ENCODE assay signal across 9 mouse cellular contexts in genomic region chrX:48624054-48624420, GRCm38 (mm10). TPM values are rescaled to one million over a fixed set of nuclear protein-coding genes. Genes with fewer than 3 reads are reported as not detected.
DNase-seq lines count a peak whose midpoint lies in the region; ATAC-seq and TF ChIP-seq lines count a peak whose summit lies in the region.
"Had no signal": no experiment of that assay in that cellular context is flagged by ENCODE, and none has a peak within 500 bp of the region (broad histone marks: within the 10 kb centered on the region; RNA-seq: fewer than 3 reads in every experiment).

No protein-coding gene starts in this region.

- 42% methylated on average over 9 of the region's 9 CpGs for WGBS in lung, adult 2 months
- 19% methylated on average over 9 of the region's 9 CpGs for WGBS in embryonic facial prominence, embryonic 15.5 days
- 28% methylated on average over 9 of the region's 9 CpGs for WGBS in intestine, postnatal 0 days
- WGBS in neural tube, embryonic 14.5 days, result 14% methylated on average over 9 of the region's 9 CpGs

- peak overlapping the region; percentile 52 for H3K4me2 ChIP-seq in embryonic facial prominence, embryonic 15.5 days (replicated peaks)
- peak overlapping the region; percentile 64 for H3K4me2 ChIP-seq in intestine, postnatal 0 days (replicated peaks; ENCODE audit: low read depth)
- peak overlapping the region; percentile 49 for H3K4me2 ChIP-seq in neural tube, embryonic 14.5 days (ENCODE audit: low read depth, low read length)

- H3K36me3 ChIP-seq in embryonic facial prominence, embryonic 15.5 days, result no peaks in the 10 kb centered on the region
- no peaks in the 10 kb centered on the region for H3K36me3 ChIP-seq in intestine, postnatal 0 days (ENCODE audit: control insufficient read depth, insufficient read depth)
- no peaks in the 10 kb centered on the region for H3K36me3 ChIP-seq in neural tube, embryonic 14.5 days (ENCODE audit: control insufficient read depth, insufficient read depth, low read length)

- peak overlapping the region; percentile 84 for H3K27ac ChIP-seq in embryonic facial prominence, embryonic 15.5 days (replicated peaks)
- no peak overlapping the region for H3K27ac ChIP-seq in intestine, postnatal 0 days (ENCODE audit: low read depth, low read length)
- H3K27ac ChIP-seq in neural tube, embryonic 14.5 days (ENCODE audit: low read depth, low read length), result peak overlapping the region; percentile 39; the same call in 1 of the 2 replicates

- no peak for TF ChIP-seq CTCF in lung, adult 2 months (IDR thresholded peaks at IDR 0.05; ENCODE audit: insufficient read depth, low read length)
- TF ChIP-seq CTCF in intestine, postnatal 0 days (IDR thresholded peaks at IDR 0.05; ENCODE audit: low read depth), result no peak

- peak overlapping the region; percentile 23; the same call in 1 of the 2 replicates for H3K9ac ChIP-seq in embryonic facial prominence, embryonic 15.5 days
- H3K9ac ChIP-seq in intestine, postnatal 0 days (ENCODE audit: low read depth, low read length), result peak overlapping the region; percentile 59
- H3K9ac ChIP-seq in neural tube, embryonic 14.5 days (replicated peaks; ENCODE audit: low read depth, low read length), result peak overlapping the region; percentile 50

- TF ChIP-seq POLR2A in lung, adult 2 months (IDR thresholded peaks at IDR 0.05; ENCODE audit: borderline replicate concordance, extremely low read depth, low read depth, low read length), result no peak

- H3K9me3 ChIP-seq in embryonic facial prominence, embryonic 15.5 days (replicated peaks), result no peaks in the 10 kb centered on the region
- H3K9me3 ChIP-seq in intestine, postnatal 0 days (ENCODE audit: control insufficient read depth), result no peaks in the 10 kb centered on the region
- H3K9me3 ChIP-seq in neural tube, embryonic 14.5 days (ENCODE audit: control insufficient read depth, low read length), result no peaks in the 10 kb centered on the region

- peak; percentile 2 for DNase-seq in lung, adult 2 months
- DNase-seq in lung, postnatal 14 days, result no peak
- DNase-seq in ovary, postnatal 14 days (ENCODE audit: low spot score), result no peak
- no peak for DNase-seq in adrenal gland, postnatal 14 days
- no peak for DNase-seq in right cerebral cortex, postnatal 14 days

- no peaks in the 10 kb centered on the region; the same call in 1 of the 2 replicates for H3K4me1 ChIP-seq in lung, adult 2 months (ENCODE audit: control insufficient read depth, insufficient read depth, low read length)
- H3K4me1 ChIP-seq in embryonic facial prominence, embryonic 15.5 days, result no peaks in the 10 kb centered on the region
- no peaks in the 10 kb centered on the region for H3K4me1 ChIP-seq in intestine, postnatal 0 days (replicated peaks; ENCODE audit: control insufficient read depth, insufficient read depth, low read length)
- H3K4me1 ChIP-seq in neural tube, embryonic 14.5 days (ENCODE audit: control insufficient read depth, insufficient read depth, low read length), result no peaks in the 10 kb centered on the region

- no peak for ATAC-seq in embryonic facial prominence, embryonic 15.5 days (ENCODE audit: insufficient number of reproducible peaks, low FRiP score, low TSS enrichment, low read depth)
- no peak for ATAC-seq in intestine, postnatal 0 days
- ATAC-seq in neural tube, embryonic 14.5 days (ENCODE audit: low read depth), result no peak

- no peaks in the 10 kb centered on the region for H3K27me3 ChIP-seq in embryonic facial prominence, embryonic 15.5 days
- no peaks in the 10 kb centered on the region for H3K27me3 ChIP-seq in intestine, postnatal 0 days (replicated peaks; ENCODE audit: control insufficient read depth, insufficient read depth, low read length)
- no peaks in the 10 kb centered on the region for H3K27me3 ChIP-seq in neural tube, embryonic 14.5 days (ENCODE audit: control insufficient read depth, insufficient read depth, low read length)

- H3K4me3 ChIP-seq in lung, adult 2 months (replicated peaks; ENCODE audit: extremely low read depth, low read depth, low read length), result peak overlapping the region; percentile 79
- peak overlapping the region; percentile 64 for H3K4me3 ChIP-seq in embryonic facial prominence, embryonic 15.5 days (replicated peaks)
- H3K4me3 ChIP-seq in intestine, postnatal 0 days (ENCODE audit: low read depth, low read length), result peak overlapping the region; percentile 60
- H3K4me3 ChIP-seq in neural tube, embryonic 14.5 days (ENCODE audit: low read depth, low read length), result peak overlapping the region; percentile 46

RNA-seq across cellular contexts. Expression of gene Slc25a14, which starts 0.8 kb away (rescaled TPM):
- 2.0 and 2.8 TPM in 2 replicates for polyA plus RNA-seq in lung, adult 2 months (2012; rRNA removed)
- 15.7 and 16.0 TPM in 2 replicates for polyA plus RNA-seq in embryonic facial prominence, embryonic 15.5 days (2015; fragmentation: Nextera tagmentation; extraction: Ambion mirVana)
- 7.9 and 9.5 TPM in 2 replicates for polyA plus RNA-seq in intestine, postnatal 0 days (2015; fragmentation: Nextera tagmentation; extraction: Ambion mirVana)
- 43.9 and 44.6 TPM in 2 replicates for polyA plus RNA-seq in neural tube, embryonic 14.5 days (2014; fragmentation: Nextera tagmentation; extraction: Ambion mirVana)
- total RNA-seq in adrenal gland, postnatal 14 days (2021), result 7.1 and 8.2 TPM in 2 replicates

RNA-seq across cellular contexts. Expression of gene Zfp280c, which starts 29.7 kb away (rescaled TPM):
- 1.9 and 4.1 TPM in 2 replicates for polyA plus RNA-seq in lung, adult 2 months (2012; rRNA removed)
- polyA plus RNA-seq in embryonic facial prominence, embryonic 15.5 days (2015; fragmentation: Nextera tagmentation; extraction: Ambion mirVana), result 9.7 and 10.2 TPM in 2 replicates
- 3.2 and 3.9 TPM in 2 replicates for polyA plus RNA-seq in intestine, postnatal 0 days (2015; fragmentation: Nextera tagmentation; extraction: Ambion mirVana)
- polyA plus RNA-seq in neural tube, embryonic 14.5 days (2014; fragmentation: Nextera tagmentation; extraction: Ambion mirVana), result 14.7 and 16.1 TPM in 2 replicates
- total RNA-seq in adrenal gland, postnatal 14 days (2021), result 11.5 and 18.2 TPM in 2 replicates

RNA-seq across cellular contexts. Expression of gene Gpr119, which starts 50.2 kb away (rescaled TPM):
- not detected in 2 replicates for polyA plus RNA-seq in lung, adult 2 months (2012; rRNA removed)
- not detected in 2 replicates for polyA plus RNA-seq in embryonic facial prominence, embryonic 15.5 days (2015; fragmentation: Nextera tagmentation; extraction: Ambion mirVana)
- polyA plus RNA-seq in intestine, postnatal 0 days (2015; fragmentation: Nextera tagmentation; extraction: Ambion mirVana), result 0.07 and 0.17 TPM in 2 replicates
- 0.23 TPM in 1 of 2 replicates, not detected in the other for polyA plus RNA-seq in neural tube, embryonic 14.5 days (2014; fragmentation: Nextera tagmentation; extraction: Ambion mirVana)
- total RNA-seq in adrenal gland, postnatal 14 days (2021), result not detected in 2 replicates
- polyA plus RNA-seq: gonadal fat pad, adult 2 months had no signal
